Mouse (Mus musculus) G1E (cell line): ENCODE measurements around the gene Slc5a2.

Source experiments
- CTCF ChIP-seq: IDR thresholded peaks from 2 replicates; pipeline ENCODE4 v1.5.1; 2012; ENCODE audit warnings: low read depth, low read length, inconsistent platforms, mixed read lengths
- GATA1 ChIP-seq: IDR thresholded peaks from 2 replicates; pipeline ENCODE4 v1.6.1; 2012; ENCODE audit warnings: borderline replicate concordance, low read length, inconsistent platforms, mixed read lengths
- GATA2 ChIP-seq: IDR thresholded peaks from 2 replicates; pipeline ENCODE4 v1.6.1; 2012; ENCODE audit warnings: low read depth, low read length, inconsistent platforms, borderline replicate concordance
- TAL1 ChIP-seq: conservative IDR thresholded peaks from 2 replicates; pipeline ENCODE4 v1.6.1; 2012; ENCODE audit warnings: low read depth, low read length, inconsistent platforms, mixed read lengths

GRCm38 (mm10) chr7:128236856-128237592 lies 28.4 kb upstream of the Slc5a2 start, which contains the start of gene Armc5:
- TF ChIP-seq TAL1 (no peak), CTCF (peak; percentile 64), GATA2 (no peak), GATA1 (no peak)
